Mouse (Mus musculus) retina, postnatal 1 day (tissue): ENCODE measurements around the gene Esrrg.

Experiments
- DNase-seq: peaks from one replicate; pipeline ENCODE4 v3.0.0-alpha.2; 2012

Gene Esrrg

GRCm38 (mm10) chr1:188101832-188102231 lies 493.2 kb downstream of the Esrrg start:
- DNase-seq = no peak

- no peak for DNase-seq
These were observed 494.6 kb downstream of the Esrrg start for GRCm38 (mm10) chr1:188103179-188103578.

- DNase-seq = no peak
These were observed 496.9 kb downstream of the Esrrg start for GRCm38 (mm10) chr1:188105516-188105915.

- DNase-seq = no peak
These were observed 499.4 kb downstream of the Esrrg start for GRCm38 (mm10) chr1:188107946-188108345.

- no peak for DNase-seq
These were observed 503.0 kb downstream of the Esrrg start for GRCm38 (mm10) chr1:188111552-188111951.

- no peak for DNase-seq
These were observed 504.6 kb downstream of the Esrrg start for GRCm38 (mm10) chr1:188113240-188113639.

- peak; percentile 45 for DNase-seq
These were observed 509.5 kb downstream of the Esrrg start for GRCm38 (mm10) chr1:188118125-188118524.

GRCm38 (mm10) chr1:188119806-188120205 lies 511.2 kb downstream of the Esrrg start:
- DNase-seq = no peak

GRCm38 (mm10) chr1:188125521-188126021 lies 517.0 kb downstream of the Esrrg start:
- no peak for DNase-seq

GRCm38 (mm10) chr1:188136126-188136525 lies 527.5 kb downstream of the Esrrg start:
- DNase-seq = no peak

- no peak for DNase-seq
These were observed 530.9 kb downstream of the Esrrg start for GRCm38 (mm10) chr1:188139473-188139872.

GRCm38 (mm10) chr1:188140221-188140620 lies 531.6 kb downstream of the Esrrg start:
- DNase-seq = no peak

- peak; percentile 36 for DNase-seq
These were observed 539.0 kb downstream of the Esrrg start for GRCm38 (mm10) chr1:188147381-188148156.

GRCm38 (mm10) chr1:188151066-188151465 lies 542.5 kb downstream of the Esrrg start:
- peak; percentile 40 for DNase-seq

GRCm38 (mm10) chr1:188152011-188152410 lies 543.4 kb downstream of the Esrrg start:
- DNase-seq = no peak

GRCm38 (mm10) chr1:188153665-188154064 lies 545.1 kb downstream of the Esrrg start:
- no peak for DNase-seq

- DNase-seq = peak; percentile 65
These were observed 546.0 kb downstream of the Esrrg start for GRCm38 (mm10) chr1:188154466-188155110.

GRCm38 (mm10) chr1:188155135-188155779 lies 546.7 kb downstream of the Esrrg start:
- no peak for DNase-seq

GRCm38 (mm10) chr1:188156520-188156919 lies 547.9 kb downstream of the Esrrg start:
- no peak for DNase-seq

GRCm38 (mm10) chr1:188157237-188157955 lies 548.8 kb downstream of the Esrrg start:
- no peak for DNase-seq

GRCm38 (mm10) chr1:188158675-188159074 lies 550.1 kb downstream of the Esrrg start:
- DNase-seq = no peak

- no peak for DNase-seq
These were observed 550.5 kb downstream of the Esrrg start for GRCm38 (mm10) chr1:188159108-188159507.

- DNase-seq = no peak
These were observed 554.5 kb downstream of the Esrrg start for GRCm38 (mm10) chr1:188163058-188163457.
